Mouse (Mus musculus): ENCODE data around the gene Trappc2l.

The Trappc2l gene

GRCm38 (mm10) chr8:122584981-122585380 is 26.5 kb upstream of the Trappc2l start:
- no peak for DNase-seq

- DNase-seq = no peak
Observed at GRCm38 (mm10) chr8:122585411-122585891, 26.0 kb upstream of the Trappc2l start.

- peak; percentile 44 for DNase-seq
Observed at GRCm38 (mm10) chr8:122586171-122586570, 25.3 kb upstream of the Trappc2l start.

GRCm38 (mm10) chr8:122586749-122587148 is 24.7 kb upstream of the Trappc2l start:
- DNase-seq = no peak

GRCm38 (mm10) chr8:122593240-122593639 is 18.2 kb upstream of the Trappc2l start:
- no peak for DNase-seq

- no peak for DNase-seq
Observed at GRCm38 (mm10) chr8:122593783-122594507, 17.5 kb upstream of the Trappc2l start.

GRCm38 (mm10) chr8:122596031-122596430 is 15.4 kb upstream of the Trappc2l start:
- no peak for DNase-seq

GRCm38 (mm10) chr8:122600666-122601065 is 10.8 kb upstream of the Trappc2l start:
- peak; percentile 64 for DNase-seq

GRCm38 (mm10) chr8:122604640-122605039 is 6.8 kb upstream of the Trappc2l start:
- DNase-seq = no peak

GRCm38 (mm10) chr8:122605367-122605766 is 6.1 kb upstream of the Trappc2l start:
- DNase-seq = no peak

- no peak for DNase-seq
Observed at GRCm38 (mm10) chr8:122606810-122607209, 4.6 kb upstream of the Trappc2l start.

- DNase-seq = no peak
Observed at GRCm38 (mm10) chr8:122610209-122610608, 1.2 kb upstream of the Trappc2l start.

GRCm38 (mm10) chr8:122610612-122611277 is 695 bp upstream of the Trappc2l start:
- DNase-seq = peak; percentile 35

GRCm38 (mm10) chr8:122616181-122616905 is 4.9 kb downstream of the Trappc2l start:
- no peak for DNase-seq

GRCm38 (mm10) chr8:122617947-122618546 is 6.6 kb downstream of the Trappc2l start:
- peak; percentile 88 for DNase-seq

GRCm38 (mm10) chr8:122618660-122619378 is 7.4 kb downstream of the Trappc2l start:
- no peak for DNase-seq

- DNase-seq = no peak
Observed at GRCm38 (mm10) chr8:122620446-122620845, 9.0 kb downstream of the Trappc2l start.

GRCm38 (mm10) chr8:122622727-122623126 is 11.3 kb downstream of the Trappc2l start, which contains the start of gene Pabpn1l:
Pabpn1l (minus strand) TSS chr8:122622739.
- DNase-seq = no peak

GRCm38 (mm10) chr8:122623844-122624642 is 12.6 kb downstream of the Trappc2l start:
- DNase-seq = no peak

- DNase-seq = no peak
Observed at GRCm38 (mm10) chr8:122624653-122625052, 13.2 kb downstream of the Trappc2l start.

- DNase-seq = no peak
Observed at GRCm38 (mm10) chr8:122625811-122626210, 14.4 kb downstream of the Trappc2l start.

Data from kidney, postnatal 14 days (tissue).